Mouse (Mus musculus): ENCODE results near the gene Gm1043.

The Gm1043 gene

DNA sequence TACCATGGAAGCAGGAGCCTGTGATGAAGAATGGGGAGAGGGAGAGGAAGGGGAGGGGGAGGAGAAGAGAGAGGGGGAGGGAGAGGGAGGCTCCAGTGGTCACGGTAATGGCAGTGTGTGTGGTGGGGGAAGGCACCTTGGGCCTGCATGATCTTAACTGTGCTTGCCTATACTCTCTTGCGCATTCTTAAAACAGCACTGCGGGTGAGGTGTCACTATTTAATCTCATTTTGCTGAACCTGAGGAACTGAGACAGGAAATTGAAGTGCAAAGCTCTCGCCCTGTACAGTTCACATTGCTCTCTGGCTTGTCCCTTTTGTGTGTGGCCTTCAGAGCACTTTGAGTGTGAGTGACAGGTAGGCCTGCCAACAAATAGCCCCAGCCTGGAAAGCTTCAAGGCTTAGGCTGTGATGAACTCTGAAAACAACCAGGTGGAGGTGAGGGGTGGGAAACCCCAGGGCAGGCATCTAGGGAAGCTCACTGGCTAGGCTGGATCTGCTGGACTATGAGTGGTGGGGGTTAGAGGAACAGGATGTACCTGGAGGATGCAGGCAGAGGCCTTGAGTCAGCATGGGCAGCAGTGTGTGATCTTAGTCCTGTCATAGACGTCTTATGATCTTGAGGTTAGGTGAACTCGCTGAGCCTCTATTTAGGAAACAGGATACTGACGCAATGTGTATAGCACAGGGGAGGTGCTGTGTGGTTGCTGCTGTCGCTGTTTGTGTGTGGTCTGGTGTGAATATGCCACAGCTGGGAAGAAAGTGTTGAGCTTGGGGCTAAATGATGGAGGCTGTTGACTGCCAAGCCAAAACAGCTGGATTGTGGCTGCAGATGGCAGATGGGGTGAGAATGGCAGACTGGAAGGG is 18.2 kb upstream of the Gm1043 start:
- in situ Hi-C loops (cut with MseI, MboI) = no loop called here

DNA sequence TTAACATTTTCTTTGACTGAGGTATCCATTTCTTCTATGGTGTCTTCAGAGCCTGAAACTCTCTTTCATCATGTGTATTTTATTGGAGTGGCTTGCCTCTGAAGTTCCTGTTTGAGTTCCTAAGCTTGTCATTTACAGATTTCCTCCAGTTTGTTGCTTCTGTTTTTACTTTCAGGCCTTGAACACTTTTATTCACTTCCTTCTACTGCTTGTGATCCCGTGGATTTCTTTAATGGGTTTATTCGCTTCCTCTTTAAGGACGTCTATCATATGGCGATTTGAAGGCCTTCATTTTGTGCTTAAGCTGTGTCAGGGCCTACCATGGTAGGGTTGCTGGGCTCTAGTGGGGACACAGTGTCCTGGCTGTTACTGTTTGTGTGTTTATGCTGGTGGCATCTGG is 11.5 kb upstream of the Gm1043 start:
- in situ Hi-C loops (cut with MseI, MboI) = no loop called here

DNA sequence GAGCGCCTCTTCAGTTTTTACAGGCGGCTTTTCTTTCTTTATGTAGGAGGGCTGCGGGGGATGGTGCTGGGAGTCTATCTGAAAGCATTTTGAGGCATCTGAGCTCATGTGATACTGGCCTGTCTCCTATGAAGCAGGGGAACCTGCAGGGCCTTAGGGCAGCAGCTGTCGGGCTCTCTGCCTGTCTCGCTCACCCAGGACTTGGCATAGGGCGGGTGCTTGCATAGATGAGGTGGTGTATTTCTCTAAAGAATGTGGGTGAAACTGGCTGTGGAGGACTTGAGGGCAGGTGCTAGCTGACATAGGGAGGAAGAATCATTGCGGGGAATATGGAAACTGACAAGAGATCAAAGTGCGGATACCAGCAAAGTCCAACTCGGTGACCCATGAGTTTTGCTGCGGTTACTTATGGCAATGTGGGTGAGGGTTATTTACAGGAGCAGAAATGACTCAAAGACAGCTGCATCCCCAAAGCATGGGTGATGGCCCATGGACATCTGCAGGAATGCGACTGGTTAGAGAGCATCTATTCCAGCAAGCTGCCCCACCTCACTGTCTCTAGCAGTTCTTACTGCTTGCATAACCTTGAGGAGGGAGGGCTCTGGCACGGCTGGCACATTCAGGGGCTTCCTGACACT is 8.4 kb upstream of the Gm1043 start:
- in situ Hi-C loops (cut with MseI, MboI) = no loop called here

DNA sequence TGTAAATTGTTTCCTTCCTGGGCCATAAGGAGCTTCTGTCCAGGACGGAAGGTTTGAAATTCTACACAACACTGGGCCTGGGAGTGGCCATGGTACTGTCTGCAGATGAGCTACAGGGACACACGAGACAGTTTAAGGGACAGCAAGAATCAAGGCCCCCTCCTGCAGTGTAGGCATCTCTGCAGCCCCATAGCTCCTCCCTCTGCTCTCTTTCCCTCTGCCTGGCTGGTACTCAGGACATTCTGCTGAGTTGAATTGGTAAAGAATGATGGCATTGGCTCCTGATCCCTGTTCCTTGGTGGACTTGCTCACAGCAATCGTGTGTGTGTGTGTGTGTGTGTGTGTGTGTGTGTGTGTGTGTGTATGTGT is 7.9 kb upstream of the Gm1043 start:
- in situ Hi-C loops (cut with MseI, MboI) = no loop called here

DNA sequence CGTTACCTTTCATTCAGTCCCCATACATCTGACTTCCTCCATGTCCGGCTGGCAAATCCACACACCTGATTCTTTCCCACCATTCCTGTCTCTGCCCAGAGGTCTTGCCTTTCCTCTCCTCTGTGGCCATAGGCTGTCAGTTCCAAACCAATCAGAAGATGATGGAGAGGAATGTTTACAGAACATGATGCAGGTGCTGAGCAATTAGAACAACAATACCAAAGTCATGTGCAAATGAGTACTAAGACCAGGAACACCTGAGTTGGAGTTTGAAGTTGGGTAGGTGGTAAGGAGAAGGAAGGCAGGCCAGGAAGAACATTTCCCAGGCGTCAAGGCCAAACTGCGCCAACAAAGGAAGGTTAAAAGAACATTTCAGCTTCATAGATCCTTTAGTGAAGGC is 5.7 kb upstream of the Gm1043 start:
- in situ Hi-C loops (cut with MseI, MboI) = no loop called here

DNA sequence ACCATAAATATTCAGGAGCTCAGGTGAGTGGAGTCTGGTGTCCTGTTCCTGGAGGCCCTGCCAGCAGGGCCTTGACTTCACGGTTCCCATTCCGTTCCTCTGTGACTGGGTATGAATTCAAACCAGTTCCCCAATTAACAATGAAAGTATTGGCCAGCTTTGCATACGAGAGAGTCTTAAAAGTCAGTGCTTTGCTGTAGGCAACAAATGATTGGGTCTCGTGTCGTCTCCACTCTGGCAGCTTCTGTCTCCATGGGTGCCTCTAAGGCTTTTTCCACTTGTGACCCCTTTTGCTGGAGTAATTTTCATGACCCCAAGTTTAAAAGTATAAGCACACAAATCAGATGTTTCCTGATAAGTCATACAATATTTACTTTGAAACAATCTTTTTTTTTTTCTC is 4.6 kb upstream of the Gm1043 start:
- in situ Hi-C loops (cut with MseI, MboI) = no loop called here

DNA sequence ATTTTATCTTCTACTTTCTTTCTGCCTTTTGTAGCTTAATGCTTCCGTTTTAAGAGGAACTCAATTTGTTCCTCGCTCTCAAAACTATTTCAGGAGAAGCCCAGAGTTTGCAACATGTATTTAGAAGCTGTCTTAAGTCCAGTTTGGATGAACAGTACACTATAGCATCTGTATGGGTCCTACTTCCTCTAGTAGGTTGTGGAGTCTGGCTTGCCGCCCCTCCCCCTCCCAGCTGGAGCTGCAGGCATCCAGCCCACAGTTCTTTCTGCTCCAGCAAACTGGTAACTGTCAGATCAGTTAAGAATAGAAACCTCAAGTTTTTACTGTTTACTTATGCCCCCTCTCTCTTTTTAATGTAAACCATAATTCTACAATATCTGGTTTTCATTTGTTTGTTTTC is 2.8 kb upstream of the Gm1043 start:
- in situ Hi-C loops (cut with MseI, MboI) = no loop called here

DNA sequence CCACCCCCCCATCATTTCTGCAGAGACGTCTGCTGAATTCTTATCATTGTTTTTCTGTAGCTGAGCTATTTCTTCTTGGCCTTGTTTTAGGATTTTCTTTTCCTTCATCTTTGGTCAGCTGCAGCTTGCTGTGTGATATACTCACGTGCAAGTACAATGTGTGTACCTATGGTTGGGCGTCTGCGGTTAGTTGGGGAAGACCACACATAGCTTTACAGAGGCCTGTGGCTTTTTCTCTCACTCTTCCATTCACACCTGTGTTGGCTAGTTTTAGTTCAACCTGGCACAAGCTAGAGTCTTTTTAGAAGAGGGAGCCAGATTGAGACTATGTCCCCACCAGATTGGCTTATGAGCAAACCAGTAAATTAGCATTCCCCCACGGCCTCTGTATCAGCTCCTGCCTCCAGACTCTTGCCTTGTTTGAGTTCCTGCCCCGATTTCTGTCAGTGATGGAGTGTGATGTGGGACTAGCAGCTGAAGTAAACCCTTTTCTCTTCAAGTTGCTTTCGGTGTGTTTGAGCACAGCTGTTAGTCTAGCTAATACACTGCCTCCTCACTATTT is 1.9 kb upstream of the Gm1043 start:
- in situ Hi-C loops (cut with MseI, MboI) = no loop called here

DNA sequence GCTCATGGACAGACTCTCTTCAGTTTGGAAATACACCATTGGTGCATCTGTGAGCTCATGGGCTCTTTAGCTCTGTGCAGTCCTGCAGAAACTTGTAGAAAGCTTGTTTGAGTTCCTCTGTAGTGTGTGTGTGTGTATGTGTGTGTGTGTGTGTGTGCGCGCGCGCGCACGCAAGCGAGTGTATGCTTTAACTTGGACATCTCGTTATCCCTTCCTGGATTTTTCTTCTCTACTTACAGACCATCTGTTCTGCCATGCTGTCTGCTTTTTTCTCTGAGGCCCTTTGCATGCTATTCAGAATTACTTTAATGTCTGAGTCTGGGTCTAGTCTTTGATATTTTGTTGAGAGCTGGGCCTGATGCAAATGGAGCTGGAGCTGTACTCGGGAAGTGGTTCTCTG is 1.3 kb upstream of the Gm1043 start:
- in situ Hi-C loops (cut with MseI, MboI) = no loop called here

DNA sequence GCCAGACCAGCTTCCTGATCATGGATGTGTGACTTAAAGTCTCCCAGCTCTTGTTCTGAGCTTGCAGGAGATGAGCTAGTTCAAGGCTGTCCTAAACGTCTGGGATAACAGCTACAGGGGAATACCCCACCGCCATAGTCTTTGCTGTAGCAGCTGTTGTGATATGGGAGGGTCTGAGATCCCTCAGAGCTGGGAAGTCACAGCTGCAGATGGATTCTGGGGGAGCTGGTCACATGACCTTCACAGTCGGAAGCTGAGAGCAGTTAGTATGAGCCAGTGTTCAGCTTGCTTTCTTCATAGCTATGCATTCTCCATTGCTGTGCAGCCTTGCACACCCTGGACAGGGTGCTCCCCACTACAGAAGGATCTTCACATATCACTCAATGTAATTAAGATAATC is 748 bp downstream of the Gm1043 start:
- in situ Hi-C loops (cut with MseI, MboI) = no loop called here

DNA sequence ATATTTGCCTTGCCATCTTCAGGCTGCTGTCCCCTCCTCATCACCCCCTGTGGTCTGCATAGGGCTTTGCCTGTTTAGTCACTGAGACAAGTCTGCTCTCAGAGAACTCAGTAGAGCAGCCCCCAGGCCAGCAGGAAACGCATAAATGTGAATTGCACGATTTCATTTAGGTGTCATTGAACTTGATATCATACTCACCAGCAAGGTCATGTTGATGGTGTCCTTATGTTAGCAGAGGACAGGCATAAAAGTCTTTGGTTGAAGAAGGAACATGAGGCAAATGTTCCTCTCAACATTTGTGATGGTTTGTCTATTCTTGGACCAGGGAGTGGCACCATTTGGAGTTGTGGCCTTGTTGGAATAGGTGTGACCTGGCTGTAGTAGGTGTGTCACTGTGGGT is 2.6 kb downstream of the Gm1043 start:
- in situ Hi-C loops (cut with MseI, MboI) = no loop called here

DNA sequence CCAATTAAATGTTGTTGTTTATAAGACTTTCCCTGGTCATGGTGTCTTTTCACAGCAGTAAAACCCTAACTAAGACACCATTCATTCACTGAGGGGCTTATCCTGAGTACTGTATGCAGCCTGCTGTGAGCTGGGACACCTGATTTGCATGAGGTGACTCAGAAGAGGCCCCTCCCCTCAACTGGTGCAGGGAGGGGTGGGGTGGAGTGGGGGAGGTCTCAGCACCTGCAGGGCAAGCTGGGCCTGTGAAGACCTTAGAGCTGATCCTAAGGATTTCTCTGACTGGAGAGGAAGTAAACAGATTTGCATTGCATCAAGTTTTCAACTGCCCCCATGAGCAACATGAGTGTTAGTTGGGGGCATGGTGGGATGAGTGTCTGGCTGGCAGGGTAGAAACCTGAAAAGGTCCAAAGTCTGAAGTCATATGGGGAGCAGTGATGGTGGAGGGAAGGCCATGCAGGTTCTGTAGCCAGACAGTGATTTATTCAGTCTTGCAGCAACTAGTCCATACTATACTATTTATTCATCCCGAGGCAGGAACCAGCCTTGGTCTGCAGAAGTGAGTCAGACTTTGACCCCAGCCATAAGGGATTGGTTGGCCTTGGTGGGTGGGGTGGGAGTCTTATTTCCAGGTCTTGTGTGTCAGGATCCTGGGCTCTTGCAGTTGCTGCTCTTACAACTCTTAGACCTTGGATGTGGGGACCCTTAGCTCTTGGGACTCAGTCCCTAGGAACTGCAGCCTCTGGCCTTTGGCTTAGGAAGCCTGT is 3.4 kb downstream of the Gm1043 start:
- in situ Hi-C loops (cut with MseI, MboI) = no loop called here

DNA sequence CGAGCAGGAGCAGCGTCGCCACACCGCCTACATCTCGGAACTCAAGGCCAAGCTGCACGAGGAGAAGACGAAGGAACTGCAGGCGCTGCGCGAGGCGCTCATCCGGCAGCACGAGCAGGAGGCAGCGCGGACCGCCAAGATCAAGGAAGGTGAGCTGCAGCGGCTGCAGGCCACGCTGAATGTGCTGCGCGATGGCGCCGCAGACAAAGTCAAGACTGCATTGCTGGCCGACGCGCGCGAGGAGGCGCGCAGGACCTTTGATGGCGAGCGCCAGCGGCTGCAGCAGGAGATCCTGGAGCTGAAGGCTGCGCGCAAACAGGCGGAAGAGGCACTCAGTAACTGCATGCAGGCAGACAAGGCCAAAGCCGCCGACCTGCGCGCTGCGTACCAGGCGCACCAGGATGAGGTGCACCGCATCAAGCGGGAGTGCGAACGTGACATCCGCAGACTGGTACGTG is 6.0 kb downstream of the Gm1043 start:
- in situ Hi-C loops (cut with MseI, MboI) = no loop called here

DNA sequence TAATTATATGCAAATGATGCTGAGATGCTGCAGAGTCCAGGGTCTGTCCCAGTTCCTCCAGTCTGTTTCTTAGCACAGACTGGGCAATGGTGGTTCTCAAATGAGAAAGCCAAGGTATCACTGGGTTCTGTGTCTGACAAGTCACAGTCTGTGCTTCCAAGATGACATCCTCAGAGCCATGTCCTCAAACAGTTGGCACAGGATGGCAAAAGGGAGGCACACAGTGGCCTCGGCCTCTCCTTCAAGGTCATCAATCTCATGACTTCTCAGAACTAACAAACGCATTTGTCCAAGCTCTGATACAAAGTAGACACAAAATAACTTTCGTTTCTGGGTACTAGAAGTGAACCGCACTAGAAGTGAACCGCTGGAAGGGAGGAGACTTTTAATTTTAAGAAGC is 9.8 kb downstream of the Gm1043 start:
- in situ Hi-C loops (cut with MseI, MboI) = no loop called here

DNA sequence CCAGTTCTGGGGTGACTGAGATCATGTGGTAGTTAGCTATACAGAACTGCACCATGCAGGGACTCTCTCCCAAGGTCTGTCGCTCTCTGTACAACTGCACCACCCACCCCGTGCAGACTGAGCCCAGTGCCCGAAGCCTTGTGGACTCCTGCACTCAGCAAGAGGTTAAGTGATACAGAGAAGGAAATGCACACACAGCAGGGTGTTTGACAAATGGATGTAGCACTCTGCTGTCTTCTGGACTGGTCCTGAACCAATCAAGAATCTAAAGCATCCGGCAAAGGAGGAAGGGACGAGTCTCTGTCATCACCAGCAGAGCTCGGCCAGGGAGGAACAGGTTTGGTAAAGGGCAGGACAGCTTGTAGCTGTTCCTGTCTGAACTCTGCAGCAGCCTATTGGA is 12.4 kb downstream of the Gm1043 start:
- in situ Hi-C loops (cut with MseI, MboI) = no loop called here

DNA sequence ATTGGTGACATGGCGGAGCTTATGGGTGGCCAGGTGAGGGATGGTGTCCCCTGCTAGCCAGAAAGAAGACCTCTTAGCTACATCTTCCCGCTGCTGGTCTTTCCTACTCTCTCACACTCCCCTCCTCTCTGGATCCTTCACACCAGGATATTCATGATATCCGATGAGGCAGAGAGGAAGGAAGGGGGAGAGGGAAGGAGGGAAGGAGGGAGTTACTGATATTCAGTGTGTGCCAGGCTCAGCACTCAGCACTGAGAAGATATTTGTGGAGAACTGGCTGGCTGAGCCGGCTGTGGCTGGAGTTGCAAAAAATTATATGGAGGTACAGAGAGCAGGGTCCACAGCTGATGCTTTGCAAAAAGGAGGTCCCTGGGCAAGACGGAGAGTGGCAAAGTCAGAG is 15.6 kb downstream of the Gm1043 start:
- in situ Hi-C loops (cut with MseI, MboI) = loop anchor here in 1 of 2 experiments (25.0 kb wide), 1 partner anchor 89 kb away; no protein-coding TSS in a partner anchor

DNA sequence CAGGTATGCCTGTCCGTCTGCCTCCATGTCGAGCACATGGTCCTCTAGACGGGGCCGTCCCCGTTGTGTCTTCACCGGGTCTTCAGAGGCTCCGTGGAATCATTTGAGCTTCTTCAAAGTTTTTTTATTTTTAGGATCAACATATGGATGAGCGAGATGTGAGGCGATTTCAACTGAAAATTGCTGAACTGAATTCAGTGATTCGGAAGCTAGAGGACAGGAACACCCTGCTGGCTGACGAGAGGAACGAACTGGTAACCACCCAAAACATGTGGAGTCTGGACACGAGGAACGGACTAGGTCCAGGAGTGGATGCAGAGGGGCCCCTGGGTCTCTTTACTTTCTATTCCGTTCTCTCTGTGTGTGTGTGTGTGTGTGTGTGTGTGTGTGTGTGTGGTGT is 16.5 kb downstream of the Gm1043 start:
- in situ Hi-C loops (cut with MseI, MboI) = loop anchor here in 1 of 2 experiments (25.0 kb wide), 1 partner anchor 89 kb away; no protein-coding TSS in a partner anchor

DNA sequence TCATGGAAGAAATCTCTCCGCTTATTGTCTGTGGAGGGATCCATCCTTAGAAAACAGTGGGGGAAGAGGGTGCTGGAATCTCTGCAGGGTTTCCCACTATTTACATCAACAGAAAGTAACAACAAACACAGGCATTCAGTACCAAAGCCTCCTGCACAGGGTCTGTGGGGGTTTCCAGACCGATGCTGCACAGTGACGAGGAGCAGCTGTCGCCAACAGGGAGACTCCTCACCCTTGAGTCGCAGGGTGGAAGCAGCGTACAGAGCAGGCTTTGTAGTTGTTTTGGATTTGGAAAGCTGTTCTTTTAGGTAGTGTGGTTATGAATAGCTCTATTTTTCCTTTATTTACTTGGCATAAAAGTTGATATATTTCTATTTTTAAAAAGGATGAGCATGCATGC is 16.9 kb downstream of the Gm1043 start:
- in situ Hi-C loops (cut with MseI, MboI) = loop anchor here in 1 of 2 experiments (25.0 kb wide), 1 partner anchor 90 kb away; no protein-coding TSS in a partner anchor

DNA sequence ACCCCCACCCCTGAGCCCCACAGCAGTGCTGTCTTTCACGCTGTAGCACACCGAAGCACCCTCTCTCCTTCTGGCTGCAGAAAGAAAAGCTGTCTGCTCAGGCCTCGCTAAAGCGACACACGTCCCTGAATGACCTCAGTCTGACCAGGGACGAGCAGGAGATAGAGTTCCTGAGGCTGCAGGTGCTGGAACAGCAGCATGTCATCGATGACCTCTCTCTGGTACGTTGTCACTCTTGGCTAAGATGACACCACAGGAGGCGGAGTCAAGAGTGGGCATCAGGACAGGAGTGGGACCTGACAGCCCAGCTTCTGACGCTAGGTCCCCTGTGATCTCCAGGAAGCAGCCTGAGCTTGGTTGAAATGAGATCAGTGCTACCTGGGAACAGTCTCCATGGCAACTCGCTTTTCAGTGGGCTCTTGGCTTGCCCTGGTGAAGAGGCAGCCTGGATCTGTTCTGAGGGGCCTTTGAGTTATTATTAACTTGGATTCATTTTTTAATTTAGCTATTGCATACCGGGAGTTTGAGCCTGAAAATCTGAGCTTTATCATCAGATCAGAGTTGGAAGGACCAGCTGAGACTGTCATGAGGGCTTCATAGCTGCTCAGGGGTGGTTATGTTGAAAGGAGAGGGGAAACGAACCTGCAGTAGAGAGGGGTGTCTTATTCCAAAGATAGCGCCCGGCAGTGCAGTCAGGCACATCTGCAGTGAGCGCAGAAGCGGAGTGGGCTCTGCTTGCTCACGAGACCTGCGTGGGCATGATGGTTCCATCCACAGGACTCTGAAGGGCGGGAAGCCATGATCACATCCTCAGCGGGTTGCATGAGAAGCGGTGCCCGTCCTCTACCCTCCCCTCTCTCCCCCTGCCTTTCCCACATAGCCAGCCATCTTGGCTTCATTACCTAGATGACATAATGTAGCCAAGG is 20.6 kb downstream of the Gm1043 start:
- in situ Hi-C loops (cut with MseI, MboI) = loop anchor here in 1 of 2 experiments (25.0 kb wide), 1 partner anchor 93 kb away; no protein-coding TSS in a partner anchor

DNA sequence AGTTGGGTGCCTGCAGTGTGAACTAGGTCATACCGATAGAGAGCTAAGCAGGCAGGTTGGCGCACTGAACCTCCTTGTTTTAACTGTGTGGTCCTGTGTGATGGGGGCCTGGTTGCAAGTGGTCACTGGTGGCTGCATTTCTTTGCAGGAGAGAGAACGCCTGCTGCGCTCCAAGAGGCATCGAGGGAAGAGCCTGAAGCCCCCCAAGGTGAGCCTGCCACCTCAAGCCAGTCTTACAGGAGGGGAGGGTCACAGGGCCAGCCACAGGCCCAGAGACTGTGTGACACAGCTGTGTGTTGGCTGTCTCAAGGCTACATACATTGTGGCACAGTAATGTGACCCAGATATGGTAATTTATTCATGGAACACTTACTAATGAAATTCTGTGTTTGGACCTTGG is 21.9 kb downstream of the Gm1043 start:
- in situ Hi-C loops (cut with MseI, MboI) = loop anchor here in 1 of 2 experiments (25.0 kb wide), 1 partner anchor 95 kb away; no protein-coding TSS in a partner anchor

DNA sequence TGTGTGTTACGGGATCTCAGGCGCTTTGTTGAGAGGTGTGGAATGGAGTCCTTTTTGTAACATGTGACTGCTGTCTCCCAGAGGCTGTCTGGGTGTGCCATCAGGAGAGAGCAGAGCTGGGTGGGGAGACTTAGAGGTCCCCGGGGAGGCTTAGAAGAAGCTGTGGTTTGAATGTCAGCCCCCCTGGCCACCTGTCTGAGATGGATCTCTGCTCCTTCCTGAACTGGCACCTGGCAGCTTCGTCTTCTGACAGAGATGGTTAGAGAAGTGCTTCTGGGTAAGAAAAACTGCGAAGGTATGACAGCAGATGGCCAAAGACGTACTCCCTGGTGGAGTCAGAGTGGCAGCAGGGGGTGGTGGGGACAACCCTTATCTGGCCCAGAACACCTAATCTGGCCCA is 22.4 kb downstream of the Gm1043 start:
- in situ Hi-C loops (cut with MseI, MboI) = loop anchor here in 1 of 2 experiments (25.0 kb wide), 1 partner anchor 95 kb away; no protein-coding TSS in a partner anchor

Measured in mouse trophoblast stem cell (cell line).